Mouse (Mus musculus): ENCODE data around the gene Oasl2.
A peak's percentile ranks its signal among the peaks of the same experiment; 100 is the strongest.

DNA sequence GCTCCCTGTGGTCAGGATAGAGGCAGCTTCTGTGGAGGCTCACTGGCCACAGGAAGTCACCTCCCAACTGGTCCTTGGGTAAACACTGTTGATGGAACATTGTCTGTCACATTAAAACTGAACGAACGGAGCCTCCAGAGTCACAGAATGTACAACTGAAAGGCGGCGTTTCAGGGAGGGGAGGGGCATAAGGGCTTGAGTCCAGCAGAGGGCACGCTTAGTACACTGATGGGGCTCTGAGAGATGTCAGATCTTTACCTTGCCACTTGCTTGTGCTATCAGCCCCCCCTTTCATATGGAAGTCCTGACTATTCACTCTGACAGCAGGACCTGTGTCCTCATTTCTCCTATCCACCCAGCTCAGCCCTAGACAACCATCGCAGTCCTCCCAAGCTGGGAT, 20.9 kb upstream of the Oasl2 start:
- TF ChIP-seq CTCF (IDR thresholded peaks at IDR 0.05; ENCODE audit: extremely low read depth, insufficient read length, insufficient replicate concordance, low read depth, low read length) (peak; percentile 62; the same call in 1 of the 2 replicates), POLR2A (IDR thresholded peaks at IDR 0.05; ENCODE audit: low read depth, low read length) (no peak)

All from small intestine, adult 2 months (tissue).